Mouse (Mus musculus) heart, adult 11 months (tissue): ENCODE measurements around the gene Pde4b.
"Not testable (repeated sequence)": the region's sequence is repeated elsewhere in the genome, so short reads cannot be mapped to it uniquely, and the experiment has no call there.

Experiments used
- DNase-seq: peaks from one replicate; pipeline ENCODE4 v3.0.0; 2022

Pde4b gene

DNA sequence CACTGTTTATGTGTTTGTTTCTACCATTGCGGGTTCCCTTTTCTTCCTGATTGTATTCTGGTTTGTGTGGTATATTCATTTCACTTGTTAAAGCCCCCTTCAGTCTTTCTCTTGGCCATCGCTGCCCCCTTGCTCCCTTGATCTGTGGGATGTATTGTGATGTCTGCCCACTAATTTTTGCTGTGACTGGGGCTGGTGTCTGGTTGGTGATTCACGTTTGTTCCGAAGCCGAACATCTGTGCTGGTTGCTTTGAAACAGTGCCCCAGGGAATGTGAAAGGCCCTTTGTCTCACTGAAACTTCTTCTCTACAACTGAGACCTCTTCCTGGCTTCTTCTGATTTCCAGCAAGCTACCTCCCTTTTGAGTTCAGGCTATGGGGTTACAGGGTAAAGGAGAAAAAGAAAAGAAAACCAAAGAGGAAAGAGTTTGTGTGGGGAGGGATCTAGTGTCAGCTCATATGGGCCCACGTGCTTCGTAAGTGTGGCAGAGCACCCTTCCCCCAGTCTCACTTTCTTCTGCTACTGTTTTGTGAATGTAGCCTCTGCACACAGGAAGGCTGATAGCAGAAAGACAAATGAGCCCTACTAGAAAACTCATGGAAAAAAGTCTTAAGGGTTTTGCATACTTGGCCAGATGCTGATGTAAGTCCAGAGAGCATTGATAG, 396.1 kb downstream of the Pde4b start:
- peak; percentile 53 for DNase-seq

- DNase-seq = peak; percentile 79
Observed at GRCm38 (mm10) chr4:102484738-102485137, 397.4 kb downstream of the Pde4b start.

- peak; percentile 54 for DNase-seq
Observed at GRCm38 (mm10) chr4:102486134-102486920, 399.0 kb downstream of the Pde4b start.

DNA sequence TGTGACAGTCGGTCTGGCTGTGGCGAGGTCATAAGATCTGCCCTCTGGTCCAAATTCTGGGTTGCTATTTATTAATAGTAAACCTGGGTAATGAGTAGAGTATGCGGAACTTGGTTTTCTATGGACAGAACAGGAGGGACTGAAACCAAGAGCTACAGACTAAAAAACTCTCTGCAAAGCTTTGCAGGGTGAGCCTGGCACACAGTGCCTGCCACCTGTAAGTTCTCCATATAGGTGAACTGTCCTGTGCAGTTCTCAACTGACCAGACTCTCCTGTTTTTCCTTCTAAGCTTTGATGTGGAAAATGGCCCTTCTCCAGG, 399.5 kb downstream of the Pde4b start:
- peak; percentile 74 for DNase-seq

DNA sequence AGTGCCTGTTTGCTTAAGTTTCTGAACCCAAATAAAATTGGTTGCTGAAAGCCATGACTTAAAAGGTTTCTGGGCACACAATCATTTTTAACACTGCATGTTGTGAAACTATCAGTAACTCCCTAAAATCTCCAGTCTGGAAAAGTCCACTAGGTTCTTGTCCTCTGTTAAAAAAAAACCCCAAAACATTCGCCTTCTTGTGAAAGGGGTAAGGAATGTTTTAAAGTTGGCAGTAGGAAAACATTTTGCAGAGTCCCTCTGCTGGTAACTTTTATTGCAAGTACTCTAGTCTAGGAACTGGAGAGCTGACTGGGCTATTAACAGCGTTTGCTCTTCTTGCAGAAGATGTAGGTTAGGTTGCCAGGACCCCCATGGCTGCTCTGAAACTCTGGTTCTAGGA, 400.7 kb downstream of the Pde4b start:
- peak; percentile 36 for DNase-seq

- DNase-seq = no peak
Observed at GRCm38 (mm10) chr4:102491468-102492123, 404.3 kb downstream of the Pde4b start.

- DNase-seq = peak; percentile 64
Observed at GRCm38 (mm10) chr4:102492911-102493310, 405.6 kb downstream of the Pde4b start.

DNA sequence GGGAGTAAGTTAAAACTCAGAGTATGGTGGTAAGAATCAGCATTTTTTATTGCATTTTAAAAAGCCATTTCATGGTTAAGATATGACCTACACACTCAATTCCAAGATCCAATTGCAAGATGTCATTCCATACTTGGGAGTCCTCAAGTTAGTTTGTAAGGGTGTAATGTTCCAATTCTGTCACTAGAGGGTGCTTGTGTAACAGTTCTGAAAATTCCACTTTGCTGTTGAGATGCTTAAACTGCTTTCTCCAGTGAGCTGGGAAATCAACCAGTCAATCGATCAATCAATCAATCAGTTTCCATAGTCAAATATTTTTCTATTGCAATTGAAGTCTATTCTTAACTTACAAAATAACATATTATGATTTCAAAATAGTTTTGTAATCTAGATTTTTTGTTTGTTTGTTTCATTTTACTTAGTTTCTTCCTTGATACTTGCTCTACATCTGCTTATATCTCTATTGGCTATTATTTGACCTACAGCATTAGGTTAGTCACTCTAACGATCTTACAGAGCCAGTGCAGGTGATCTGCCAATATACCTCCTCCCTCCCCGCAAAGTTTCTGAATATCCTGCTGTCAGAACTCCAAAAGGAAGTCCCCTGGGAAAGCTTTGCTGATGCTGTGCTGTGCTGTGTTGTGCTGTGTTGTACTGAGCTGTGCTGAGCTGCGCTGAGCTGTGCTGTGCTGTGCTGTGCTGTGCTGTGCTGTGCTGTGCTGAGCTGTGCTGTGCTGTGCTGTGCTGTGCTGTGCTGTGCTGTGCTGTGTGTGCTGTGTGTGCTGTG, 406.2 kb downstream of the Pde4b start:
- peak; percentile 73 for DNase-seq

GRCm38 (mm10) chr4:102494203-102494602, 406.9 kb downstream of the Pde4b start:
- DNase-seq = not testable (repeated sequence)

DNA sequence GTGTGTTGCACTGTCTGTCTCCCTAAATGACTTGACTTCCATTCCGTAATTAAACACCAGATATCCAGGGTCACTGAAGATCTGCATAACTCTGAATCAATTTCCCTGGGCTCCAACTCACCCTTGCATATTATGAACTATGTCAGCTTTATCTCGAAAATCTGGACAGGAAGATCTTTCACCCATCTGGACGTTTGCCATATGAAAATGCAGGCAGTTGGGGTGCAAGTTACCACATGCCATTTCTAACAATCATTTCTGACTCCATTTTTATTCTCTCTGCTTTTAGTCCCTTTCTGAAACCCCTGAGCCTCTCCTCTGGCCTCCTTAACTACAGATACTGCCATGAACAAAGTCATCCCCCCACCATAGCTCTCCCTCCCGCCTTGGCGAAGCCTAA, 407.7 kb downstream of the Pde4b start:
- DNase-seq = no peak

DNA sequence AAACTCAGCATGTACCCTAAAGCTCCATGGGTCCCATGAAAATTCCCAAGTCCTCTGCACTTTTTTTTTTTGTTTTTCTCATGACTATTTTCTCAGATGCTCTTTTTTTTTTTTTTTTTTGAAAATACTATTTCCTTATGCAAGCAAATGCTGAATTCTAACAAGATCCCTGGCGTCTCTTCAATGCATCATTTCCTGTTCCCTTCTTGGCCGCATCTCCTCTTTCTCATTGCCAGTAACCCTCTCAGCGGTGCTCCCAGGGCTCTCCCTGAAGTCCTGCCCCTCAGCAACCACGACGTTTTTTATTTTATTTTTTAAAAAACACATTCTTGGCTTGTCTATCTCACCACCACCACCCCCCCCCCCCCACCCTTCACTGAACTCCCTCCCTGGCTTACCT, 408.1 kb downstream of the Pde4b start:
- peak; percentile 96 for DNase-seq

GRCm38 (mm10) chr4:102496269-102497177, 409.2 kb downstream of the Pde4b start:
- DNase-seq = peak; percentile 94

DNA sequence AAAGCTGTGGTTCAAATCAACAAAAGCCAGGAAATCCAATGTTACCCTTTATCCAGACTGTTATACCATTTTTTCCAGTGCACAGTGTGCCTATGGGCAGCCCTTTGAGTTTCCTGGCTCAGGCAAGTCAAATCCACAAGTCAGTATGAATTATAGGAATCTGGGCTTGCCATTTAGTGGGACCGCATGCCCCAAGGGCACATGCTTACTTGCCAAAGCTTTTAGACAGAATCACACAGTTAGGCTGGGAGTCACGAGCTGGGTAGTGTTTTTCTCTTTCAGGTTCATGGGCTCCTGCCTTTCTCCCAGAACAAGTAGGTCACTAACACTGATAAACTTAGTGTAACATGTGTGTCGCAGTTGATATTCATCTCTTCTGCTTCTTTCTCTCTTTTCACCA, 409.9 kb downstream of the Pde4b start:
- peak; percentile 72 for DNase-seq

DNA sequence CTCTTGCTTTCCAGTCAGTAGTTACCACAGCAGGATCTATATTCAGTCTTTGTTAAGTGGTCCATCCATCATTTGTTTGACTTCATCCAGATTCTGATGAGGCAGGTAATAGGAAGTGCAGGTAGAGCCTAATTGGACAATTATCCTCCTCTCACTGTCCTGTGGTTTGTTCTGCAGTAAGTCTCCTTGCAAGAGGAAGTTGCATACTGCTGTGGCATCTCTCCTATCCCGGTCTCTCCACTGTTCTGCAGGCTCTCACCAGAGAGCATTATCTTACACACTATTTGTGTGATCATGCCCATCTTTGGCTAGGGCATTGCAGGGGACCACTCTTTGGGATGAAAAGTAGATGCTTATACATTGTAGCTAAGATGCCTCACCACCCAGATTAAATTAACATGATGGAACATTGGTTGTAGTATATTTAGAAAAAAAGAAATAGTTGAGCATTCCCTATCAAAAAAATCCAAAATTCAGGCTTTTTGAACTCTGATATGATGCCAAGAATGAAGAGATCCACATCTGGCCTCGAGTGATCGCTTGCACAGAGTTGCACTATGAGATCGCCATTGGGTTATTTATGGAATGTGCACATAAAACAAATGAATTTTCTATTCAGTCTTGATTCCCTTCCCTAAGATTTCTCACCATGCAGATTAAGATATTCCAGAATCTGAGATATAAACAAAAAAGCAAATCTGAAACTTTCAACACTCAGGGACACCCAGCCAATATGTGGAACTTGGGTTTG, 411.0 kb downstream of the Pde4b start:
- no peak for DNase-seq

DNA sequence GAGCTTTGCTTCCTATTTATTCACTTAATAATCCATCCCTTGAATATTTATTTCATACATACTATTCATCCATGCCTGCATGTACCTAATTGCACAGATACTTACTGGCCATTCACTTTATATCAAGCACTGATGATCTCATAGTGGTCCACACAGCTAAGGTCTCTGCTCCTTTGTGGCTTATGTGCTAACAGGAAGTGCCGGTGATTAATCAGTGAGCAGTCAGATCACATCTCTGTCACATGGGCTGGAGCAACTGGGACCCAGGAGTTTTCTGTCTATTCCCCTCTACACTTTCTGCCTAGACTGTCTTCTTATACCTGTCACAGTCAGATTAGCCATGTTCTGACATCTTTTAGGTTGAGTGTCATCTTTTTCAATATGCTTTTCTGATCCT, 411.6 kb downstream of the Pde4b start:
- DNase-seq = peak; percentile 79

DNA sequence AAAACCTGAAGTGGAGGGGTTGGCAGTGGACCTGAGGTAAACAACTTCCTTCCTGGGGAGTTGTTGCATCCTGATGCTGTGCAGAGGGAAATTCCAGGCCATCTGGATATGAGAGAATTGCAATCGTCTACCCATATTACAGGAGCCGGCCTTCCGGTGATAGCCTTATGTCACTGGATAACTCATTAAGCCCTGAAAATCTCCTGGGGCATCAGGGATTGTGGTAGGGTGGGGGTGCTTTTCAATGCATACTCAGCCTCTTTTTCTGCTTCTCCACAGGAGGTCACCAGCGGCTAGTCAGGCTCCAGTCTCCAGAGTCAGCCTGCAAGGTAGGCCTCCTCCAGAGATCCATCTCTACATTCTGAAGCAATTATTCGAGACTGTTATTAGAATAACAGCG, 418.4 kb downstream of the Pde4b start:
- DNase-seq = peak; percentile 98

- peak; percentile 85 for DNase-seq
Observed at GRCm38 (mm10) chr4:102506376-102507280, 419.3 kb downstream of the Pde4b start.

DNA sequence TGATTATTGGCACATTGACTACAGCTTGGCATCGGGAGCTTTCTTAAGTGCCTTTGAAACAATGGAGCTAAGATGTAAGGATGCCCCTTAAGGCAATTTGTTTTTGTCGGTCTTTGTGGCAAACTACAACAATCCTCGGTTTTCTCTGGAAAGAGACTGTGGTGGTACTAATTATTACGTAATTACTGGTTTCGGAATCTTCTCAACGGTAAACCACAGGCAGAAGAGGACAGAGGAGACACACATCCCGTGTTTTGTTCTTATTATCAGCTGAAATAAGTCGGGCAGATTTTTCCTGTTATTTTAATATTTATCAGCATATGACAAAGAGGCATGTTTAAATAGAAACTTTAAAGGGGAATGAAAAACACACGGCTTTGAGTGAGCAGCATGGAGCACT, 420.0 kb downstream of the Pde4b start:
- peak; percentile 35 for DNase-seq

DNA sequence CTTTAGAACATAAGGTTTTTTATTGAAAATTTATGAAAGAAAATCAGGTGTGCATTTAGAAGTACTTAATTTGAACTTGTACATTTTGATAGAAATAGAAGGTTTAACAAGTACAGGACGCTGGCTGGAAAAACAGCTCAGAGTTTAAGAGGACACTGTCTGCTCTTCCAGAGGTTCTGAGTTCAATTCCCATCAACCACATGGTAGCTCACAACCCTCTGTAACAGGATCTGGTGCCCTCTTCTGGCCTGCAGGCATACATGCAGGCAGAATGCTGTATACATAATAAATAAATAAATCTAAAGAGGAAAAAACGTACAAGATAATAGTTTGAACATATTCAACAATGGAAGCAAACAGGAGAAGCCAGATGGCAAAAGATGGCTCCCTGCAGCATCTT, 420.4 kb downstream of the Pde4b start:
- peak; percentile 52 for DNase-seq

DNA sequence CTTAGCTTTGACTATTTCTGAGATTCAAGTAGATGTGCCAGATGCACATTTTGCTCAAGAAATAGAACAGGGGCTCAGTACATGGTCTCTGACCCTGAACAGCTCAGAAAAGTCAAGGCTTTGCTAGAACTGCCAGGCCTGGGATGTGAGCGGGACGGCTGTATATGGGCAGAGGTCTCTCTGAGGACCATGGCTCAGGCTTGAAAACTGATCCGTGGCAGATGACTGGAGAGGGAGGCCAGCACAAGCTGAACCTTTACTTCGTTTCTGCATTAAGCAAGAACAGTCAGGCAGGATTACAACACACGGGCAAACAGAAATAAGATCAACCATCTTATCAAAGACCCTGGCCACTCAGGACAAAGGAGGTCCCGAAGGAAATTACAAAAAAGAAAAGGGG, 422.7 kb downstream of the Pde4b start:
- DNase-seq = peak; percentile 79
